Mouse (Mus musculus): Measurements from ENCODE around the gene Dlg1.

The Dlg1 gene

DNA sequence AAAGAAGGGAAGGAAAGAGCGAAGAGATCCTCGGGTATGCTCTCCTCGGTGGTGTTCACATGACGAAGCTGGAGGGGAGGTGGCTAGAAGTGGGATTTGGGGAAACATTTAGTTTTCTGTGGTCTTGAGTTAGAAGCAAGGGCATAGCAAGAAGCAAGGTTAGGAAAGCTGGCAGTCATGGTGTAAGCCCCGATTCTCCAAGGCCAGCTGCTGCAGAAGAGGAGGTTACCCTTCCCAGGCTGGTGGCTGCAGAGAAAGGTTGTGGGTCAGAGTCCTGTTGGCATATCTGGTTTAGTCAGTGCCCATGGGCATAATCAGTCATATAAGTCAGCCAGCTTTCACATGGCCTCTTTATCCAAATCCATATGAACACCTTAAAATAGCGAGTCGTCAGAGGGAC, 9.2 kb upstream of the Dlg1 start:
- no peak for ATAC-seq (ENCODE audit: insufficient number of reproducible peaks, low FRiP score, low TSS enrichment)

- no peak for ATAC-seq (ENCODE audit: insufficient number of reproducible peaks, low FRiP score, low TSS enrichment)
Observed at GRCm38 (mm10) chr16:31655531-31655930, 7.7 kb upstream of the Dlg1 start.

DNA sequence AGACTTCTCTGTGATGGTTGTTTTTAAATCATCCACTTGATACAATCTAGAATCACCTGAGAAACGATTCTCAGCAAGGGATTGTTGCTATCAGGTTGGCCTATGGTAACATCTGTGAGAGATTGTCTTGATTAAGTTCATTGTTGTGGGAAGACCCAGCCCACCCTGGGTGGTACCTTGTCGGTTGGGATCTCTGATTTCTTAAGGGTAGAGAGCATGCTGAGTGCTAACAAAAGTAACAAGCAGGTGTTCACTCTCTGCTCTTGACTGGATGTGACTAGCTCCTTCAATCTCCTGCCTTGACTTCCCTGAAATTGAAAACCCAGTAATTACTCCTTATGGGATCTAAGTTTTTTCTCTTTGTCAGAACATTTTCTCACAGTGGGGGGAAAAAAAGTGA, 5.7 kb upstream of the Dlg1 start:
- ATAC-seq (ENCODE audit: insufficient number of reproducible peaks, low FRiP score, low TSS enrichment) = no peak

- ATAC-seq (ENCODE audit: insufficient number of reproducible peaks, low FRiP score, low TSS enrichment) = peak; percentile 72; the same call in 1 of the 2 replicates
Observed at GRCm38 (mm10) chr16:31658539-31659334, 4.5 kb upstream of the Dlg1 start.

GRCm38 (mm10) chr16:31659453-31659852, 3.8 kb upstream of the Dlg1 start:
- ATAC-seq (ENCODE audit: insufficient number of reproducible peaks, low FRiP score, low TSS enrichment) = no peak

GRCm38 (mm10) chr16:31662556-31663378, 476 bp upstream of the Dlg1 start:
- ATAC-seq (ENCODE audit: insufficient number of reproducible peaks, low FRiP score, low TSS enrichment) = no peak

- peak; percentile 42; the same call in 1 of the 2 replicates for ATAC-seq (ENCODE audit: insufficient number of reproducible peaks, low FRiP score, low TSS enrichment)
Observed at GRCm38 (mm10) chr16:31664287-31664597, 999 bp downstream of the Dlg1 start.

- ATAC-seq (ENCODE audit: insufficient number of reproducible peaks, low FRiP score, low TSS enrichment) = no peak
Observed at GRCm38 (mm10) chr16:31672202-31672601, 9.0 kb downstream of the Dlg1 start.

GRCm38 (mm10) chr16:31677463-31677862, 14.2 kb downstream of the Dlg1 start:
- no peak for ATAC-seq (ENCODE audit: insufficient number of reproducible peaks, low FRiP score, low TSS enrichment)

GRCm38 (mm10) chr16:31682291-31682690, 19.0 kb downstream of the Dlg1 start:
- no peak for ATAC-seq (ENCODE audit: insufficient number of reproducible peaks, low FRiP score, low TSS enrichment)

GRCm38 (mm10) chr16:31683670-31684430, 20.6 kb downstream of the Dlg1 start:
- ATAC-seq (ENCODE audit: insufficient number of reproducible peaks, low FRiP score, low TSS enrichment) = no peak

GRCm38 (mm10) chr16:31684771-31685170, 21.5 kb downstream of the Dlg1 start:
- no peak for ATAC-seq (ENCODE audit: insufficient number of reproducible peaks, low FRiP score, low TSS enrichment)

DNA sequence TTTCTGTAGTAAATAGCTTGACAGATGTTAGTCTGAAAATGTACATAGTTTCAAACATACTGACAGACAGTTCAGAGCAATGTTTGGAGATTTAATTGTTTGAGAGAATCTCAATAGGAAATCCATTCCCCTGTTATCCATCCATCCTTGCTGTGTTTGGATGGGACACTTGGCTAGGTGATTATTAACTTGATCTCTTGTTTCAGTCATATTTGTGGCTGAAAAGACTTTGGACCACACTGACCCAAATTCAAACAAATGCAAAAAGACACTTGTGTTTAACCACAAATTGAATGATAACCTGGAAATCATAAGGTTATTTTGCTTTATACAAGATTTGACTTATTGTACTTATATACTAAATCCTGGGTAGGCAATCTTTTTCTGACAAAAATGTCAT, 24.5 kb downstream of the Dlg1 start:
- no peak for ATAC-seq (ENCODE audit: insufficient number of reproducible peaks, low FRiP score, low TSS enrichment)

DNA sequence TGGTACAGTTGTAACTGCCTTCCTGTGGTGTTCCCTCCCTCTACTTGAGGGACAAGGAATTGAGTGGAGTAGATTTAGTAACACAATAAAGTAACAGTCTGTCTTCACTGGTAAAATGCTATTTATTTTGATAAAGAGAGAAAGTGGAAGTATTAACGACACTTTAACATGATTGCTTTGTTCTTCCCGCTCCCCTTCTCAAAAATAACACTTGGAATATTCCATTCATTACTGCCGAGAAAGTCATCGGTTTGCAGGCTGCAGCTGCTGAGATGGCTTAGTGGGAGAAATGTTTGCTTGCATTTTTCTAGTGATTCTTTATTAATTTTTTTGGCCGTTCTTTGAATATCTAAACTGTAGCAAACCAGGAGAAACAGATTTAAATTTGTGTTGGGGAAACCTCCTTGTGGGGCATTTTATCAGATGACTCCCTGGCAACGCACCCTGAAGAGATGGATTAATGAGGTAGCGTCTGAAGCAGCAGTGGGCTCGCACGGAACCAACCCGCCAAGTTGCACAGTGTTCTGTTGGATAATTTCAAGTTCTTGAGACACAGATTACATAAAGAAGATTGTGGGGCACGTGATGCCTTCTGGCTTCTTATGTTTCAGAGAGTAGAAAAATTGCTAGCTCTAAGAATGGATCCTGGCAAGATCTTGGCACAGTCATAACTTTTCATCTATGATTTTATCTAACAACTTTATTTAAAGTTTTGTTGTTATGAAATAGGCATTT, 32.2 kb downstream of the Dlg1 start:
- no peak; the same call in 1 of the 2 replicates for ATAC-seq (ENCODE audit: insufficient number of reproducible peaks, low FRiP score, low TSS enrichment)

DNA sequence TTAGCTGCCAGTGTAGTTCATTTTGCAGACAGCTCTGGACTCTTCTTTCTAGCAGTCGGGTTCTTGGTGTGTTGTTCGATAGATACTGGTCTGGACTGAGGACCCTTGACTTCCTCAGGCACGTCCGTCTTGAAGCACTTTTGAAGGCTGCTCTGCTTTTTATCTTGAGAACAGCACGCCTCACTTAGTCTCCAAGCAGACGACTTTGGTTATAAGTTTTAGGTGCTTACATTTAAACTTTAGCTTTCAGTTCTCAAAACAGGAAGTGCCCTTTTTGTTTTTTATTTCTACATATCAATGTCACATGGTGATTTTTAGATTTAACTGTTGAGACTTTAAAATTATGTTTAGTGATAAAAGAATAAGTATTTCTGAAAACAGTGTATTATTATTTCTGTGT, 33.1 kb downstream of the Dlg1 start:
- ATAC-seq (ENCODE audit: insufficient number of reproducible peaks, low FRiP score, low TSS enrichment) = no peak

DNA sequence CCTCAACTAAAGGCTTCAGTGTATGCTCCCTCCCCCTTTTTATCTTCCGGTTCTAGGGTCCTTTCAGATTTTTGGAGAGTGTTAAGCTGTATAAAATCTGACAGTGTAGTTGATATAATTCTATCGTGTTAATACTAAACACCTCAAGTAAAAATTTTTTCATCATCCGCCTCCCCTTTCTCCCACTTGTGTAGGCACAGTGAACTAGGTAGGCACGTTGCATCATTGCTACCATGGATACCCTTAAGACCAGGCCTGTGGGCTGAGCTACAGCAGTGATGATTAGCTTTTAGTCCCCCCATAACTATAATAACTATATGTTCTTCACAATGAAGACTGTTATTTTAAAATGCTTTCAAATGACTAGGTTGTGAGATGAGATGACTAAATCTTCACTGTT, 34.1 kb downstream of the Dlg1 start:
- no peak for ATAC-seq (ENCODE audit: insufficient number of reproducible peaks, low FRiP score, low TSS enrichment)

DNA sequence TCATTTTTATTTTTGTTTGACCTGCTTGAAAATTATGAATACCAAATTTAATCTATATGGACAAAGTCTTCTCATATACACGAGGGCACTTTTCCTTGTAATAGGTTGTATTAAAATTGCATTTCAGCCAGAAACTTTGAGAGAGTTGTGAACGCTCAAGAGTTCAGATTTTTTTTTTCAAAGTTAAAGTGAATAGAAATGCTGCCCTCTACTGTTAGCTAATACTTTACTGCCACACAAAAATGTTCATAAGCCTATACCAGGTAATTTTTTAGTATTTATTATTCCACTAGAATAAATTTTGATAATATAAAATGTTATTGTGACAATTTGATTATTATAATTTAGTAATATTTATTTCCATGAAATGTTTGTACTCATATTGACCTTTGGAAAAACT, 42.0 kb downstream of the Dlg1 start:
- no peak for ATAC-seq (ENCODE audit: insufficient number of reproducible peaks, low FRiP score, low TSS enrichment)

- ATAC-seq (ENCODE audit: insufficient number of reproducible peaks, low FRiP score, low TSS enrichment) = no peak
Observed at GRCm38 (mm10) chr16:31705904-31706303, 42.7 kb downstream of the Dlg1 start.

GRCm38 (mm10) chr16:31707326-31707725, 44.1 kb downstream of the Dlg1 start:
- ATAC-seq (ENCODE audit: insufficient number of reproducible peaks, low FRiP score, low TSS enrichment) = no peak

DNA sequence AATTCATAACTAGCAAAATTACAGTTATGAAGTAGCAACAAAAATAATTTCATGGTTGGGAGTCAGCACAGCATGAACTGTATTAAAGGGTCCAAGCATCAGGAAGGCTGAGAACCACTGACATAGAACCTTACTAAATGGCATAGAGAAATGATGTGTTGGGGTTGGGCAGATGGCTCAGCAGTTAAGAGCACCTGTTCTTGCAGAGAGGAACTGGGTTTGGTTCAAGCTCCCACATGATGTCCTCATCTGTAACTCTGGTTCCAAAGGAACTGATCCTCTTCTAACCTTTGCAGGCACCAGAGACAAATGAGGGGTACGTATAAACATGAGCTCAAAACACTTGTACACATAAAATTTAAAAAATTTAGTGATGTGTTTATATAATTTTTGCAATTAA, 59.7 kb downstream of the Dlg1 start:
- ATAC-seq (ENCODE audit: insufficient number of reproducible peaks, low FRiP score, low TSS enrichment) = no peak
